Mouse (Mus musculus) gastrocnemius, adult 8-10 months (tissue): ENCODE data around the gene Panx2. TPM values are rescaled to one million over a fixed set of nuclear protein-coding genes. Genes with fewer than 3 reads are reported as not detected.

Experiments
- DNase-seq, 2 experiments: peaks; one replicate each; pipeline ENCODE4 v3.0.0; 2022; ENCODE audit warnings: low spot score in 2 of 2
- total RNA-seq, 4 experiments: library from RNA; stranded (reverse); gene quantifications; 2 replicates each; pipeline ENCODE4 v1.2.4; 2022

Gene Panx2
- total RNA-seq, 4 experiments from 2014 or later: not detected

GRCm38 (mm10) chr15:89074613-89075477 is 15.3 kb downstream of the Panx2 start, which contains the start of gene Trabd:
TSS of gene Trabd (plus strand) at chr15:89075124.
- no peak for DNase-seq

- peak; percentile 77 to 81 for DNase-seq
Observed at GRCm38 (mm10) chr15:89075478-89076147, 16.1 kb downstream of the Panx2 start.

DNA sequence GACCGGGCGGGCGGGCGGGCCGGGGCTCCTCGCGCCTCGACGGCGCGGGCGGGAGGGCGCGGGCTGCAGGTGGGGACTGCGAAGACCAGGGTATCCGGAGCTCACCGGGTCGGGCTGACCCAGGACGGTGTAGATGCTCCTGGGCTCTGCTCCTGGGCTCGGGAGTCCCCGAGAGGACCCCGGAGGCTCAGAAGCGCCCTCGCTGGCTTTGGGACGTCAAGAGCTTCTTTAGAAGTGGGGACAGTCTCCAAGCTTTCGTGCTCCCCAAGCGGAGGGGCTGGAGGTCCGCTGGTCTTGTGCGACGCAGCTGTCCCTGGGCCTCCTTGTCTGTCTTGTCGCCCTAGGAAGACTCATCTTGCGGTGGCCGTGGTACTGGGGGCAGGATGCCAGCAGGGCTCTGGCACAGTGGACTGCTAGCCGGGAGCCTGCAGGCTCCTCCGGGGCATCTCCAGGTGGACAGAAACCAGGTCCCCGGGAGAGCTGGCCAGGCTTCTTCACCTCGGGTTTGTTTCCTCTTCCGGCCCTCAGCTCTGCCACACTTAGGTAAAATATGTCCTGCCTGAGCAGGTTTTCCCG is 16.7 kb downstream of the Panx2 start:
- DNase-seq: peak; percentile 37 to 65

DNA sequence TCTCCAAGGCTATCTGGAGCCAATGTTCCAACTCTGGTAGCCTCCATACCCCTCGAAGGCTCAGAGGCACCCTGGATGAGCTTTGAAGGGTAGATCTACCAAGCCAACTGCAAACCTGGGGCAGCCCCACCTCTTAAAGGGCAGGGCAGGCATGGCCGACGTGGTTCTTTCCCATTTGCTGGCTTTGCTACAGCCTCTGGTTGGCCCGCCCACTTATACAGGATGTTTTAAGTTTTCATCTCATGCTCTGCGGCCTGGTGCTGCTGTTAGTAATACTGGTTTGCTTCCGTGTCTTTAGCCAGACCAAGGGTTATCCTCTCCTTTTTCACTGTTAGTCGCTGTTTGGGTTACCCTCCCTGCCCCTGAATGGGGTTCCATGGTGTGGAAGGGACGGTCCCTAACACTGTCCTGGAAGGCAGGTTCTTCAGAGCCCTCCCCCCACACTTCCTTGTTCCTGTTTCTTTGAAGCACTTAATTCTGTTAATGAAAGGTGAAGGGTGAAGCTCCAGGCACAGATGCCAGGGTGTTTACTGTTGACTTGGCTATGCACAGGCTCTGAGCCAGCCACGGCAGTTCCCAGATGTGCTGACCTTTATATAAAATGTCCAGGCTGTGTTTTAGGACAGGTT is 18.8 kb downstream of the Panx2 start:
- no peak for DNase-seq

DNA sequence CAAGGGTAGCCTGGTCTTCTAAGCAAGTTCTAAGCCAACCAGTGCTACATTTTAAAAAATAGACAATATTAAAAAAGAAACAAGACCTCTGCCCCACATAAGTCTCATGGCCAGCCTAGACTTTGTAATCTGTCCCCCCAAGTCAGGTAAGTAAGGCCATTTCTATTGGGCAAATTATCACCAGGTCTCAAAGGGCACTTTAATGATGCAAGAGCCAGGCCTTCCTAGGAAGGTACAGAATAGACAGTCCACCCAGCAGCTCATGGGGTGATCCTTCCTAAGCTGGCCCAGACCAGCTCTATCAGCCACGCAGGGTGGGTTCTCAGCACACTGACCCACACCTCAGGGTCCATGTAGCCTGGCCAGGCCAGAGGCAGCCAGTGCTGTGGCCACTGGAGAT is 24.4 kb downstream of the Panx2 start:
- no peak for DNase-seq

DNA sequence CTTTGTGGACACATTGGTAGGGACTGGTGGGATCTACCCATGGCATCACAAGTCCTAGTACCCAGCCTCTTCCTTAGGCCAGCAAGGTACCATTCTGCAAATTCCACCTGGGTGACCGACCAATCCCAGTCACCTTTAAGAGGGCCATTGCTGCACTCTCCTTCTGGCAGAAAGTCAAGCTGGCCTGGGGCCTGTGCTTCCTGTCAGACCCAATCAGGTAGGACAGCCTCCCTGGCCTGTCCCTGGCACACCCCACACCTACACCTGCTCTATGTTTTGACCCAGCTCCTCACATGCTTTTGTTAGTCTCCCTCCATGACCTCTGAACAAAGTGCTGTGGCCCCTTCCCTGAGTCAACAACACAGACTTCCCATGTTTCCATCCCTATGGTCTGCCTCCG is 25.3 kb downstream of the Panx2 start:
- no peak for DNase-seq

GRCm38 (mm10) chr15:89088607-89089247 is 29.2 kb downstream of the Panx2 start, which contains the start of gene Selenoo:
TSS of gene Selenoo (plus strand) at chr15:89089084.
- DNase-seq: peak; percentile 81 to 86

DNA sequence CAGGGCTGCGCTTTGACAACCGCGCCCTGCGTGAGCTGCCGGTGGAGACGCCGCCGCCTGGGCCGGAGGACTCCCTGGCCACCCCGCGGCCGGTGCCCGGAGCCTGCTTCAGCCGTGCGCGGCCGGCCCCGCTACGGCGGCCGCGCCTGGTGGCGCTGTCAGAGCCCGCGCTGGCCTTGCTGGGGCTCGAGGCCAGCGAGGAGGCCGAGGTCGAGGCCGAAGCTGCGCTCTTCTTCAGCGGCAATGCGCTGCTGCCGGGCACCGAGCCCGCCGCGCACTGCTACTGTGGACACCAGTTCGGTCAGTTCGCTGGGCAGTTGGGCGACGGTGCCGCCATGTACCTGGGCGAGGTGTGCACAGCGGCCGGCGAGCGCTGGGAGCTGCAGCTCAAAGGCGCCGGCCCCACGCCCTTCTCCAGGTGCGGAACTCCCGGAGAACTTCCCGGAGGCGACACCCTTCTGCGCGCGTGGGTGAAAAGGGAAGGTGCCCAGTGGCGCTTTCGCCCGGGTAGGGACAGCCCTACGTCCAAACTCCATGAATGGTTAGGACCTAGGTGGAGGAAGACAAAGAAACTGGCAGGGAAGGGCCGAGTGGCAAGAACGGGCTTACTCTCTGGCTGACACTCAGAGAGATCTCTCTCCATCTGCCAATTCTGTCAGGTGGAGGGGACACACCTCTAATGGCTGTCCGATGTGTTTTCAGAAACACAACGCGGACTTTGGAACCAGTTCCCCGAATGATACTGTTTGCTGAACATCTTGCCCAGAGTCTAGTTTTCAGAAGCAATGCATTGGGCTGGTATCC is 29.9 kb downstream of the Panx2 start:
- no peak for DNase-seq

DNA sequence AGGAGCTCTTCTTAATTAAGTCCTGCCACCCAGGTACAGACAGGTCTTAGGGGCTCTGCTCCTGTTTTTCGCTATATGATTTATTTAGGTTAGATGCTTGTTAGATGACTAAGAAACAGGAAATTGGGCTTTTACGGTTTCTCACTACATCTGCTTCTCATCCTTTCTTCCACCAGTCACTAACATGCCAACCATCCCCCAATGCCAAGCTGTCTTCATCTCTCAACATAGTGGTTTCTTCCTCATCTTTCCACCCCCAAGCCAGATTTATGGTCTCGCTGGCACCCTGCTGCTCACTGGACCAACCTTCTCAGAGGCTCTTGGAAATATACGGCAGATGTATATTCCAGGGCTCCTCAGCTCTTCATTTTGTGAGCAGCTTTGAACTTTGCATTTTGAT is 31.1 kb downstream of the Panx2 start:
- no peak for DNase-seq

GRCm38 (mm10) chr15:89092181-89092580 is 32.6 kb downstream of the Panx2 start:
- no peak for DNase-seq

- DNase-seq: no peak
Observed at GRCm38 (mm10) chr15:89097450-89097849, 37.9 kb downstream of the Panx2 start.

DNA sequence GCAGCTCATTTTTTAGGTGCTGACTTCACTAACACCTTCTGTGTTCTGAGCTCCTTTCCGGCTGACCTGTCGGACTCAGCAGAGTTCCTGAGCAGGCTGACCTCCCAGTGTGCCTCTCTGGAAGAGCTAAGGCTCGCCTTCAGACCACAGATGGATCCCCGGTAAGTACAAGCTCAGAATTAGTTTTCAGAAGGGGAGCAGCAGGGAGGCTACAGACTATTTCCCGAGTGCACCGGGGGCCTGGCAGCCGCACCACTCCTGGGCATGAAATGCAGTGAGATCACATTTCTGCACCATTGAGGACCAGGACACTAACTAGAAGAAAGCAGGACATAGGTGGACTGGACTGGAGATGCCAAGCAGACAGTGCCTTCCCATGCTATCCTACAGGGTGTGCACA is 39.1 kb downstream of the Panx2 start:
- no peak for DNase-seq

- no peak for DNase-seq
Observed at GRCm38 (mm10) chr15:89100823-89101222, 41.3 kb downstream of the Panx2 start.

DNA sequence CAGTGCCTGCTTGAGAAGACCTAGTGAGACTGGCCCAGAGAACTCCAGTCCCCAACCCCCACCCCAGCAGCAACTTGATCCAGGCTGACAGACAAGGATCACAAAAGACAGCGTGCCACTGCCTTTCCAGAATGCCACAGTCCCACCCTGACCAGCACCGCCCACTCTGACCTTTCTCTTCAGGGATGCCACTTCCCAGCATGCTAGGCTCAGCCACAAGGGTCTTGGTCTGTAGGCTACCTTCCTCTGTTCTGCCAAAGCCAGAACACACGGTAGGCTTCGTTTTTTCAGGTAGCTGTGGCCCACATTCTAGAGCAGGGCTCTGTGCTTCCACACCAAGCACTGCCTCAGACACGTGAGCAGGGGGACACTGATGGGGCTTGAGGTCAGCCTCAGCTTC is 43.1 kb downstream of the Panx2 start:
- no peak for DNase-seq

DNA sequence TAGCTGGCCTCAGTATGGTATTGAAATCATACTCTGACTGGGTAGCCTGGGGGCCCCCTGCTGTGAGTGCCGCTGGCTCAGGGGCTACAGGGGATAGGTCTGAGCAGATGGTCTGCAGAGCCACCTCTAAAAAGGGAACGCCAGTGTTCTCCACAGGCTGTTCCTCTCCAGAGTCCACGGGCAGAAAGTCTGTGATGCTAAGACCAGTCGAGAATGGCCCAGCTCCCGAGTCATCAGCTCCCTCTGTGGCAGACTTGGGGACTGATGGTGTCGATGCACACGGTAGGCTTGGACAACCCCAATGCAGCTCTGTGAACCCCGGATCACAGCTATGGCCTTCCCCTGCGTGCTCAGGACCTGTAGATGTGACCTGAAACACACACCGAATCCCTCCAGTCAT is 44.4 kb downstream of the Panx2 start:
- DNase-seq: no peak

GRCm38 (mm10) chr15:89104425-89104824 is 44.9 kb downstream of the Panx2 start:
- DNase-seq: no peak

DNA sequence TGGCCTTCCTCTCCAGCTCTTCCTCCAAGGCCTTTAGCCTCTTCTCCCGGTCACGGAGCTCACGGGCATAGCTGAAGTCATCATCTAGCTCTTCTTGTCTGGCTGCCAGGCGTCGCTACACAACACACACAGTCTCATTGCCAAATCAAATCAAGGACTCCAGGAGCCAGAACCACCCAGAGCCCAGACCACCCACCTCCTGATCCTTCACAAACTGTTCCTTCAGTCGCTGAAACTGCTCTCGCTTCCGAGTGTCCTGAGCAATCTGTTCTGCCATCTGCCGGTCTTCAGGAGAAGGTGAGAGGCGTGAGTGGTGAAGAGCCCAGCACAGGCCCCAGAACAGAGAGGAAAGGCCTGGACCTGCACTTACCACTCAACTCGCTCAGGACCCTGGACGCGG is 46.5 kb downstream of the Panx2 start:
- DNase-seq: no peak

GRCm38 (mm10) chr15:89106976-89107375 is 47.4 kb downstream of the Panx2 start:
- no peak for DNase-seq

DNA sequence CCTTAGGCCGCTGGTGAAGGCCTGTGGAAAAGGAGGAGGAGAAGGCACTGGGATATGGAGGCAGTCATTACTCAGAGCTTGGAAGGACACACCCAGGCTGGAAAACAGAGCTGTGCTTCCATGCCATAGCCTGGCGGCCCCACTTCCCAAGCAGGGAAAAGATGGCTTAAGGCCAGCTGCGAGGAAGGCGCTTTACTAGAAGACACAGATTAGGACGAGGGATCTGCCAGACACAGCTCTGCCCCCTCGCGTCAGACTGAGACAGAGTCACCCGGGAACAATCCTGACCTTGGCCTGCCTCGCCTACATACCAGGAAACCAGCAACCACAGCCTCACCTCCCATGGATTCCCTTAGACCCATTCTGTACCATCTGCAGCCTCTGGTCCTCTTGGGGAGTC is 50.6 kb downstream of the Panx2 start:
- DNase-seq: no peak

GRCm38 (mm10) chr15:89118007-89118406 is 58.5 kb downstream of the Panx2 start:
- no peak for DNase-seq
